Mouse (Mus musculus) myocyte (in vitro differentiated cells): ENCODE data around the gene Mthfd2.

ENCODE experiments used
- MAX ChIP-seq: IDR thresholded peaks from one replicate; pipeline ENCODE4 v1.6.1; 2011; ENCODE audit warnings: low read depth, mild to moderate bottlenecking, control low read depth
- MYOG ChIP-seq, 3 experiments: IDR thresholded peaks; one replicate each; pipeline ENCODE4 v1.6.1; 2011; ENCODE audit warnings: control low read depth in 2 of 3, low read depth in 2 of 3, mild to moderate bottlenecking in 2 of 3; ENCODE audit not compliant: insufficient read length in 2 of 3, control insufficient read depth in 1 of 3, insufficient read depth in 1 of 3
- POLR2A ChIP-seq: IDR thresholded peaks from one replicate; pipeline ENCODE4 v1.6.1; 2011; ENCODE audit warnings: low read depth, mild to moderate bottlenecking, control low read depth, moderate library complexity; ENCODE audit not compliant: insufficient read length
- POLR2AphosphoS2 ChIP-seq: IDR thresholded peaks from one replicate; pipeline ENCODE4 v1.6.1; 2011; ENCODE audit warnings: low read depth, control low read depth; ENCODE audit not compliant: insufficient read length
- REST ChIP-seq: IDR thresholded peaks from one replicate; pipeline ENCODE4 v1.6.1; 2011; ENCODE audit warnings: mild to moderate bottlenecking, control low read depth, moderate library complexity; ENCODE audit not compliant: insufficient read depth, insufficient read length
- TCF12 ChIP-seq: IDR thresholded peaks from one replicate; pipeline ENCODE4 v1.6.1; 2011; ENCODE audit warnings: mild to moderate bottlenecking, control low read depth; ENCODE audit not compliant: poor library complexity, insufficient read depth, severe bottlenecking
- USF1 ChIP-seq: IDR thresholded peaks from one replicate; pipeline ENCODE4 v1.6.1; 2011; ENCODE audit warnings: low read depth, mild to moderate bottlenecking, control low read depth, moderate library complexity

- TF ChIP-seq TCF12: no peak
- TF ChIP-seq POLR2A: no peak
- no peak for TF ChIP-seq POLR2AphosphoS2
- TF ChIP-seq USF1: no peak
- TF ChIP-seq REST: no peak
- TF ChIP-seq MYOG (IDR thresholded peaks at IDR 0.05; ENCODE audit: control insufficient read depth in 1 of 3, insufficient read depth in 1 of 3, insufficient read length in 2 of 3, low read depth in 2 of 3): no peak
- TF ChIP-seq MAX: no peak
Measured at GRCm38 (mm10) chr6:83301294-83301693, 24.4 kb downstream of the Mthfd2 start.
